Mouse (Mus musculus) hindbrain, postnatal 0 days (tissue): ENCODE data around the gene Rassf4. TPM values are rescaled to one million over a fixed set of nuclear protein-coding genes. Genes with fewer than 3 reads are reported as not detected.
A peak's percentile ranks its signal among the peaks of the same experiment; 100 is the strongest.

Experiments
- ATAC-seq: fragments of 200-750 bp; cut with Nextera tagmentation; 2 replicates; pipeline ENCODE4 v1.8.0; 2017; ENCODE audit warnings: mild to moderate bottlenecking, moderate TSS enrichment, moderate library complexity
- DNase-seq: peaks from one replicate; pipeline ENCODE4 v3.0.0-alpha.2; 2015; ENCODE audit warnings: low spot score
- H3K27ac ChIP-seq: fragments of 300-500 bp; sonication (generic); 2 replicates; pipeline ENCODE4 v1.5.1; 2014; ENCODE audit warnings: mild to moderate bottlenecking
- H3K27me3 ChIP-seq: fragments of 300-500 bp; sonication (generic); 2 replicates; pipeline ENCODE4 v1.6.1; 2014; ENCODE audit warnings: low read length, mixed read lengths; ENCODE audit not compliant: insufficient read depth
- H3K36me3 ChIP-seq: fragments of 300-500 bp; sonication (generic); 2 replicates; pipeline ENCODE4 v1.6.1; 2014; ENCODE audit warnings: low read length, mixed read lengths; ENCODE audit not compliant: insufficient read depth
- H3K4me1 ChIP-seq: fragments of 300-500 bp; sonication (generic); 2 replicates; pipeline ENCODE4 v1.6.1; 2014; ENCODE audit warnings: antibody characterized with exemption, low read length, mixed read lengths; ENCODE audit not compliant: insufficient read depth
- H3K4me2 ChIP-seq: fragments of 300-500 bp; sonication (generic); 2 replicates; pipeline ENCODE4 v1.6.1; 2014; ENCODE audit warnings: low read depth, mild to moderate bottlenecking, low read length, moderate library complexity, mixed read lengths
- H3K4me3 ChIP-seq: fragments of 300-500 bp; sonication (generic); 2 replicates; pipeline ENCODE4 v1.5.1; 2014; ENCODE audit warnings: low read length
- H3K9ac ChIP-seq: fragments of 300-500 bp; sonication (generic); replicated peaks from 2 replicates; pipeline ENCODE4 v1.6.1; 2014; ENCODE audit warnings: mild to moderate bottlenecking, low read length, moderate library complexity, mixed read lengths
- H3K9me3 ChIP-seq: fragments of 300-500 bp; sonication (generic); 2 replicates; pipeline ENCODE4 v1.6.1; 2016; ENCODE audit warnings: low read length, mixed read lengths
- CTCF ChIP-seq: IDR thresholded peaks from 2 replicates; pipeline ENCODE4 v1.5.1; 2016; ENCODE audit warnings: antibody characterized with exemption, control low read depth, low read depth
- WGBS: fragments of 180-500 bp; shearing (Covaris S2); extraction: QIAGEN DNeasy Blood & Tissue Kit; methylation state at CpG from one replicate; pipeline ENCODE4 v1.1.7; 2014; 5-methylcytosine and 5-hydroxymethylcytosine counted together
- polyA plus RNA-seq: library from polyadenylated mRNA; unstranded; fragments of >200 nt; fragmentation: Nextera tagmentation; extraction: Ambion mirVana; gene quantifications from 2 replicates; pipeline ENCODE4 v1.2.1, GENCODE M21; 2015
- total RNA-seq: library from RNA; depleted of rRNA; stranded (reverse); fragments of >200 nt; gene quantifications from 2 replicates; pipeline ENCODE4 v1.2.3, GENCODE M21; 2014

Gene Rassf4
- total and polyA plus RNA-seq, 2 experiments from 2014 or later: 18.2 to 29.4 TPM

GRCm38 (mm10) chr6:116639663-116640062, 34.1 kb downstream of the Rassf4 start:
- no peak for TF ChIP-seq CTCF
- Histone ChIP-seq H3K27me3 (no peaks in the 10 kb centered on the region), H3K4me1 (no peaks in the 10 kb centered on the region), H3K9me3 (no peaks in the 10 kb centered on the region), H3K4me2 (no peak overlapping the region), H3K36me3 (peaks cover 8% of the 10 kb centered on the region; the same call in 1 of the 2 replicates), H3K4me3 (no peak overlapping the region), H3K27ac (no peak overlapping the region), H3K9ac (no peak overlapping the region)
- DNase-seq (no peak), ATAC-seq (no peak)
- 65% methylated on average over 2 of the region's 2 CpGs for WGBS

GRCm38 (mm10) chr6:116638871-116639270, 34.9 kb downstream of the Rassf4 start:
- H3K4me3 ChIP-seq: no peak overlapping the region
- 87% methylated on average over 2 of the region's 2 CpGs for WGBS
- no peaks in the 10 kb centered on the region for H3K9me3 ChIP-seq
- TF ChIP-seq CTCF: no peak
- DNase-seq (no peak), ATAC-seq (no peak)
- peaks cover 8% of the 10 kb centered on the region; the same call in 1 of the 2 replicates for H3K36me3 ChIP-seq
- no peak overlapping the region for H3K4me2 ChIP-seq
- H3K4me1 ChIP-seq: no peaks in the 10 kb centered on the region
- no peak overlapping the region for H3K27ac ChIP-seq
- no peak overlapping the region for H3K9ac ChIP-seq
- H3K27me3 ChIP-seq: no peaks in the 10 kb centered on the region

GRCm38 (mm10) chr6:116637496-116637895, 36.3 kb downstream of the Rassf4 start:
- Histone ChIP-seq H3K4me3 (no peak overlapping the region), H3K9ac (no peak overlapping the region), H3K4me1 (no peaks in the 10 kb centered on the region), H3K9me3 (no peaks in the 10 kb centered on the region), H3K27me3 (no peaks in the 10 kb centered on the region), H3K4me2 (no peak overlapping the region), H3K27ac (no peak overlapping the region), H3K36me3 (peaks cover 8% of the 10 kb centered on the region; the same call in 1 of the 2 replicates)
- 94% methylated on average over 5 of the region's 5 CpGs for WGBS
- TF ChIP-seq CTCF: no peak
- no peak for DNase-seq
- ATAC-seq: no peak

- H3K9me3 ChIP-seq: no peaks in the 10 kb centered on the region
- peaks cover 8% of the 10 kb centered on the region; the same call in 1 of the 2 replicates for H3K36me3 ChIP-seq
- DNase-seq (no peak), ATAC-seq (no peak)
- no peaks in the 10 kb centered on the region for H3K4me1 ChIP-seq
- H3K9ac ChIP-seq: no peak overlapping the region
- H3K27me3 ChIP-seq: no peaks in the 10 kb centered on the region
- no peak overlapping the region for H3K27ac ChIP-seq
- no peak overlapping the region for H3K4me3 ChIP-seq
- TF ChIP-seq CTCF: no peak
- 88% methylated on average over 9 of the region's 9 CpGs for WGBS
- H3K4me2 ChIP-seq: no peak overlapping the region
These were observed 37.0 kb downstream of the Rassf4 start for GRCm38 (mm10) chr6:116636581-116637235.

- 67% methylated on average over 10 of the region's 10 CpGs for WGBS
- H3K27ac ChIP-seq: 0 out of 2 replicates have a peak overlapping the region, but pooled peaks have one; percentile 2
- ATAC-seq (0 out of 2 replicates have a peak, but pooled peaks have one; percentile 13), DNase-seq (no peak)
- no peak overlapping the region for H3K9ac ChIP-seq
- no peak for TF ChIP-seq CTCF
- peaks cover 8% of the 10 kb centered on the region; the same call in 1 of the 2 replicates for H3K36me3 ChIP-seq
- H3K4me3 ChIP-seq: no peak overlapping the region
- no peaks in the 10 kb centered on the region for H3K4me1 ChIP-seq
- no peak overlapping the region for H3K4me2 ChIP-seq
- no peaks in the 10 kb centered on the region for H3K27me3 ChIP-seq
- H3K9me3 ChIP-seq: no peaks in the 10 kb centered on the region
These were observed 38.2 kb downstream of the Rassf4 start for GRCm38 (mm10) chr6:116635251-116636180.

GRCm38 (mm10) chr6:116633741-116634695, 39.7 kb downstream of the Rassf4 start:
- no peak overlapping the region for H3K4me3 ChIP-seq
- WGBS: 91% methylated on average over 17 of the region's 17 CpGs
- H3K36me3 ChIP-seq: peaks cover 8% of the 10 kb centered on the region; the same call in 1 of the 2 replicates
- no peaks in the 10 kb centered on the region for H3K4me1 ChIP-seq
- no peak overlapping the region for H3K4me2 ChIP-seq
- ATAC-seq (no peak), DNase-seq (no peak)
- no peak overlapping the region for H3K27ac ChIP-seq
- no peak for TF ChIP-seq CTCF
- no peak overlapping the region for H3K9ac ChIP-seq
- no peaks in the 10 kb centered on the region for H3K27me3 ChIP-seq
- H3K9me3 ChIP-seq: no peaks in the 10 kb centered on the region
